Mouse (Mus musculus) lung, embryonic 15.5 days (tissue): ENCODE data around the gene Mars. TPM values are rescaled to one million over a fixed set of nuclear protein-coding genes. Genes with fewer than 3 reads are reported as not detected.
A peak's percentile ranks its signal among the peaks of the same experiment; 100 is the strongest.

Source experiments
- ATAC-seq: fragments of 200-750 bp; cut with Nextera tagmentation; 2 replicates; pipeline ENCODE4 v1.8.0; 2017; ENCODE audit warnings: moderate number of reproducible peaks, borderline replicate concordance; ENCODE audit not compliant: low FRiP score, low TSS enrichment; ENCODE audit errors: extremely low read depth
- H3K27ac ChIP-seq: fragments of 300-500 bp; sonication (generic); 2 replicates; pipeline ENCODE4 v1.5.1; 2015; ENCODE audit warnings: moderate library complexity, mild to moderate bottlenecking, inconsistent platforms
- H3K27me3 ChIP-seq: fragments of 300-500 bp; sonication (generic); 2 replicates; pipeline ENCODE4 v1.6.1; 2015; ENCODE audit warnings: inconsistent platforms
- H3K36me3 ChIP-seq: fragments of 300-500 bp; sonication (generic); 2 replicates; pipeline ENCODE4 v1.6.1; 2015; ENCODE audit warnings: inconsistent platforms
- H3K4me1 ChIP-seq: fragments of 300-500 bp; sonication (generic); 2 replicates; pipeline ENCODE4 v1.6.1; 2015; ENCODE audit warnings: inconsistent platforms
- H3K4me2 ChIP-seq: fragments of 300-500 bp; sonication (generic); 2 replicates; pipeline ENCODE4 v1.6.1; 2015; ENCODE audit warnings: inconsistent platforms, mild to moderate bottlenecking, moderate library complexity
- H3K4me3 ChIP-seq: fragments of 300-500 bp; sonication (generic); 2 replicates; pipeline ENCODE4 v1.5.1; 2015; ENCODE audit warnings: mild to moderate bottlenecking, inconsistent platforms
- H3K9ac ChIP-seq: fragments of 300-500 bp; sonication (generic); 2 replicates; pipeline ENCODE4 v1.6.1; 2015; ENCODE audit warnings: inconsistent platforms
- H3K9me3 ChIP-seq: fragments of 300-500 bp; sonication (generic); 2 replicates; pipeline ENCODE4 v1.6.1; 2016; ENCODE audit warnings: inconsistent platforms
- WGBS: fragments of 180-500 bp; shearing (Covaris S2); methylation state at CpG from one replicate; pipeline ENCODE4 v1.1.7; 2015; 5-methylcytosine and 5-hydroxymethylcytosine counted together
- polyA plus RNA-seq: library from polyadenylated mRNA; unstranded; fragments of >200 nt; fragmentation: Nextera tagmentation; extraction: Ambion mirVana; gene quantifications from 2 replicates; pipeline ENCODE4 v1.2.1, GENCODE M21; 2015

The Mars gene
- polyA plus RNA-seq, 1 experiment from 2014 or later = 104 TPM

GRCm38 (mm10) chr10:127279730-127280129, 31.9 kb downstream of the Mars start:
- Histone ChIP-seq H3K9ac (no peak overlapping the region), H3K9me3 (no peaks in the 10 kb centered on the region), H3K4me2 (no peak overlapping the region), H3K4me1 (no peaks in the 10 kb centered on the region), H3K27ac (no peak overlapping the region), H3K36me3 (peaks cover 98% of the 10 kb centered on the region), H3K4me3 (no peak overlapping the region), H3K27me3 (no peaks in the 10 kb centered on the region)
- WGBS = 82% methylated on average over 2 of the region's 2 CpGs
- ATAC-seq = no peak

- Histone ChIP-seq H3K9ac (no peak overlapping the region), H3K9me3 (no peaks in the 10 kb centered on the region), H3K36me3 (peaks cover 79% of the 10 kb centered on the region), H3K4me3 (no peak overlapping the region), H3K4me1 (no peaks in the 10 kb centered on the region), H3K27ac (no peak overlapping the region), H3K4me2 (no peak overlapping the region), H3K27me3 (no peaks in the 10 kb centered on the region)
- ATAC-seq = no peak
- 84% methylated on average over 11 of the region's 11 CpGs for WGBS
Observed at GRCm38 (mm10) chr10:127274261-127275022, 37.1 kb downstream of the Mars start.

- Histone ChIP-seq H3K9ac (no peak overlapping the region), H3K4me1 (peaks cover 14% of the 10 kb centered on the region), H3K4me2 (no peak overlapping the region), H3K4me3 (no peak overlapping the region), H3K27ac (no peak overlapping the region), H3K36me3 (peaks cover 70% of the 10 kb centered on the region), H3K27me3 (no peaks in the 10 kb centered on the region), H3K9me3 (no peaks in the 10 kb centered on the region)
- ATAC-seq = no peak
- 83% methylated on average over 5 of the region's 5 CpGs for WGBS
Observed at GRCm38 (mm10) chr10:127272371-127272770, 39.2 kb downstream of the Mars start.

- Histone ChIP-seq H3K9me3 (no peaks in the 10 kb centered on the region), H3K9ac (no peak overlapping the region), H3K27me3 (no peaks in the 10 kb centered on the region), H3K27ac (no peak overlapping the region), H3K36me3 (peaks cover 45% of the 10 kb centered on the region), H3K4me2 (no peak overlapping the region), H3K4me1 (peaks cover 20% of the 10 kb centered on the region), H3K4me3 (no peak overlapping the region)
- 74% methylated on average over 4 of the region's 4 CpGs for WGBS
- no peak for ATAC-seq
Observed at GRCm38 (mm10) chr10:127269884-127270283, 41.7 kb downstream of the Mars start.

GRCm38 (mm10) chr10:127269036-127269435, 42.5 kb downstream of the Mars start:
- 71% methylated on average over 12 of the region's 12 CpGs for WGBS
- H3K9ac ChIP-seq = no peak overlapping the region
- no peak overlapping the region for H3K27ac ChIP-seq
- H3K4me3 ChIP-seq = no peak overlapping the region
- ATAC-seq = no peak
- H3K9me3 ChIP-seq = no peaks in the 10 kb centered on the region
- peaks cover 7% of the 10 kb centered on the region; the same call in 1 of the 2 replicates for H3K27me3 ChIP-seq
- no peak overlapping the region for H3K4me2 ChIP-seq
- peaks cover 20% of the 10 kb centered on the region for H3K4me1 ChIP-seq
- H3K36me3 ChIP-seq = peaks cover 41% of the 10 kb centered on the region

- Histone ChIP-seq H3K4me2 (no peak overlapping the region), H3K27ac (no peak overlapping the region), H3K36me3 (peaks cover 40% of the 10 kb centered on the region), H3K27me3 (peaks cover 12% of the 10 kb centered on the region), H3K9ac (no peak overlapping the region), H3K9me3 (no peaks in the 10 kb centered on the region), H3K4me1 (peaks cover 20% of the 10 kb centered on the region), H3K4me3 (no peak overlapping the region)
- 61% methylated on average over 5 of the region's 5 CpGs for WGBS
- ATAC-seq = no peak
Observed at GRCm38 (mm10) chr10:127268401-127268800, 43.2 kb downstream of the Mars start.

- peaks cover 29% of the 10 kb centered on the region for H3K36me3 ChIP-seq
- H3K27ac ChIP-seq = no peak overlapping the region
- peak overlapping the region; percentile 99 for H3K4me3 ChIP-seq
- ATAC-seq = no peak
- H3K4me1 ChIP-seq = peaks cover 26% of the 10 kb centered on the region
- H3K9me3 ChIP-seq = no peaks in the 10 kb centered on the region
- H3K4me2 ChIP-seq = peak overlapping the region; percentile 84
- WGBS = 72% methylated on average over 5 of the region's 5 CpGs
- peak overlapping the region; percentile 100 for H3K9ac ChIP-seq
- H3K27me3 ChIP-seq = peaks cover 23% of the 10 kb centered on the region
Observed at GRCm38 (mm10) chr10:127267318-127267717, 44.3 kb downstream of the Mars start.

- H3K36me3 ChIP-seq = peaks cover 22% of the 10 kb centered on the region
- H3K9me3 ChIP-seq = no peaks in the 10 kb centered on the region
- H3K4me3 ChIP-seq = peak within 1 kb of the TSS; percentile 99
- peaks cover 32% of the 10 kb centered on the region for H3K27me3 ChIP-seq
- H3K9ac ChIP-seq = peak within 1 kb of the TSS; percentile 100
- H3K27ac ChIP-seq = peak within 1 kb of the TSS; percentile 85
- under 1% methylated on average over 67 of the region's 70 CpGs for WGBS
- ATAC-seq = peak; percentile 99
- peak within 1 kb of the TSS; percentile 84 for H3K4me2 ChIP-seq
- peaks cover 28% of the 10 kb centered on the region for H3K4me1 ChIP-seq
Observed at GRCm38 (mm10) chr10:127266112-127267091, 45.2 kb downstream of the Mars start, which contains the start of gene Dctn2. Gene Dctn2, plus strand, starts transcription at chr10:127266368.

GRCm38 (mm10) chr10:127265727-127266111, 45.9 kb downstream of the Mars start:
- Histone ChIP-seq H3K9ac (no peak overlapping the region), H3K4me2 (peak overlapping the region; percentile 46), H3K27me3 (peaks cover 39% of the 10 kb centered on the region), H3K4me3 (peak overlapping the region; percentile 99), H3K36me3 (peaks cover 17% of the 10 kb centered on the region), H3K4me1 (peaks cover 28% of the 10 kb centered on the region), H3K27ac (no peak overlapping the region), H3K9me3 (no peaks in the 10 kb centered on the region)
- WGBS = 25% methylated on average over 4 of the region's 4 CpGs
- no peak for ATAC-seq

- Histone ChIP-seq H3K36me3 (peaks cover 12% of the 10 kb centered on the region), H3K4me1 (peaks cover 28% of the 10 kb centered on the region), H3K27me3 (peaks cover 39% of the 10 kb centered on the region), H3K4me3 (no peak overlapping the region), H3K27ac (no peak overlapping the region), H3K9ac (no peak overlapping the region), H3K4me2 (no peak overlapping the region), H3K9me3 (no peaks in the 10 kb centered on the region)
- 71% methylated on average over 4 of the region's 4 CpGs for WGBS
- no peak for ATAC-seq
Observed at GRCm38 (mm10) chr10:127264971-127265370, 46.6 kb downstream of the Mars start.

- Histone ChIP-seq H3K36me3 (peaks cover 10% of the 10 kb centered on the region), H3K4me2 (no peak overlapping the region), H3K9ac (no peak overlapping the region), H3K27me3 (peaks cover 39% of the 10 kb centered on the region), H3K9me3 (no peaks in the 10 kb centered on the region), H3K27ac (no peak overlapping the region), H3K4me3 (no peak overlapping the region), H3K4me1 (peaks cover 28% of the 10 kb centered on the region)
- 68% methylated on average over 8 of the region's 8 CpGs for WGBS
- ATAC-seq = no peak
Observed at GRCm38 (mm10) chr10:127264336-127264735, 47.2 kb downstream of the Mars start.

GRCm38 (mm10) chr10:127263631-127264030, 48.0 kb downstream of the Mars start:
- no peak for ATAC-seq
- H3K4me1 ChIP-seq = peaks cover 26% of the 10 kb centered on the region
- 64% methylated on average over 3 of the region's 3 CpGs for WGBS
- peaks cover 39% of the 10 kb centered on the region for H3K27me3 ChIP-seq
- H3K4me3 ChIP-seq = no peak overlapping the region
- peaks cover 4% of the 10 kb centered on the region; the same call in 1 of the 2 replicates for H3K36me3 ChIP-seq
- no peaks in the 10 kb centered on the region for H3K9me3 ChIP-seq
- H3K9ac ChIP-seq = no peak overlapping the region
- no peak overlapping the region for H3K4me2 ChIP-seq
- H3K27ac ChIP-seq = no peak overlapping the region
